Mouse (Mus musculus): Measurements from ENCODE around the gene Nlrp14. TPM values are rescaled to one million over a fixed set of nuclear protein-coding genes. Genes with fewer than 3 reads are reported as not detected.
"Not testable (repeated sequence)": the region's sequence is repeated elsewhere in the genome, so short reads cannot be mapped to it uniquely, and the experiment has no call there.

The Nlrp14 gene
- not detected for total RNA-seq (2022)

DNA sequence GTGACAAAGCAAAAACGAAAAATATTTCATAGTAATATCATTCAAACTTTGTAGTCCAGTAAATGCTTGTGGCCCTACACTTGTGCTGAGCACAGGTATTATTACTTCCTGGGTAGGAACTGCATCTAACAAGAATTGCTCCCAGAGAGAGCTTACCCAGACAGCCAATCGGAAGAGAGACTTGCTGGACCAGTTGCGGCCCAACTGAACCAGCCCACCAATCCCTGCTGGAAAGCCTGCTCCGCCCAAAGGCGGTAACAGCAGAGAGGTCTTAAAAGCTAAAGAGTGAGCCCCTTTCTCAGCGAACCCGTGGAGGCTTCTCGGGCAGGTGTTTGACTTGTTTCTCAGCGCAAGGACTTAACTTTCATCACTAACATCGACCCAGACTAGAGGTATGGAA is at the start of gene Nlrp14:
Nlrp14 (plus strand) TSS at position 301 of the 400 bp plus-strand sequence.
- DNase-seq (ENCODE audit: low spot score in 2 of 2): no peak

GRCm38 (mm10) chr7:107130983-107131382 is 35.8 kb upstream of the Nlrp14 start, which contains the start of gene Olfr715:
Gene Olfr715, minus strand, starts transcription at chr7:107131083.
- DNase-seq (ENCODE audit: low spot score in 2 of 2): not testable (repeated sequence)

GRCm38 (mm10) chr7:107138027-107138426 is 28.8 kb upstream of the Nlrp14 start, which contains the start of gene Olfr716:
Gene Olfr716, plus strand, starts transcription at chr7:107138327.
- DNase-seq (ENCODE audit: low spot score in 2 of 2): not testable (repeated sequence)

DNA sequence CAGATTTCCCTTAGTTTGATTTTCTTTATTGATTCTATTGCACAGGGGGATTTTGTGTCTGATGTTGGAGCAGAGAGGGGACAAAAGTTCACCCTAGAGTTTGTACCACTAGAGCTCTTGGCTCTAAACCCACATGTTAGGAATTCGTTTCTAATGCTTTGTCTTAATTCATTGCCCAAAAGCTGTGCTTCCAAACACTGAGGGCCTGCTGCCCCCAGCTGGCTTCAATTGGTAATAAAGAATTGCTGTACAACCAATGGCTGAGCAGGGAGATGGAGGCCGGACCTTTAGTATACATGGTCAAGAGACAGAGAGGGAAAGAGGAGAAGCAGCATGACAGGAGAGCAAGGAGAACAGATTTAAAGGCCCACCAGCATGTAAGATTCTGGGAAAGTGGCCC is 13.6 kb downstream of the Nlrp14 start:
- no peak for DNase-seq (ENCODE audit: low spot score in 2 of 2)

GRCm38 (mm10) chr7:107201817-107202216 is 35.0 kb downstream of the Nlrp14 start:
- no peak for DNase-seq (ENCODE audit: low spot score in 2 of 2)

DNA sequence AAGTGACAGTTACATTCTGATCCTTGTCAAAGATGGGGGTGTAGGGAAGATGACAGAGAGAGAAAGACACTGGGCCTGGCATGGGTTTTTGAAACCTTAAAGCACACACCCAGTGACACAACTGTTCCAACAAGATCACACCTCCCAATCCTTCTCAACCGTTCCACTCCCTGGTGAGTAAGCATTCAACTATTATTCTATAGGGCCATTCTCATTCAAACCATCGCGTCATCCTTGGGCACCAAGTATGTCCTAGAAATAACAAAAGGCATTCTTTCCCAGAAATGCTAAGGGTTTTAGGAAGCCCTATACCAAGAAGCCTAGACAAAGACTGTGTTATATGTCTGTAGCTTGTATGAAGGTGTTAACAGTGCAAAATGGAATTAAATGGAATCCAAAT is 41.1 kb downstream of the Nlrp14 start:
- no peak for DNase-seq (ENCODE audit: low spot score in 2 of 2)

DNA sequence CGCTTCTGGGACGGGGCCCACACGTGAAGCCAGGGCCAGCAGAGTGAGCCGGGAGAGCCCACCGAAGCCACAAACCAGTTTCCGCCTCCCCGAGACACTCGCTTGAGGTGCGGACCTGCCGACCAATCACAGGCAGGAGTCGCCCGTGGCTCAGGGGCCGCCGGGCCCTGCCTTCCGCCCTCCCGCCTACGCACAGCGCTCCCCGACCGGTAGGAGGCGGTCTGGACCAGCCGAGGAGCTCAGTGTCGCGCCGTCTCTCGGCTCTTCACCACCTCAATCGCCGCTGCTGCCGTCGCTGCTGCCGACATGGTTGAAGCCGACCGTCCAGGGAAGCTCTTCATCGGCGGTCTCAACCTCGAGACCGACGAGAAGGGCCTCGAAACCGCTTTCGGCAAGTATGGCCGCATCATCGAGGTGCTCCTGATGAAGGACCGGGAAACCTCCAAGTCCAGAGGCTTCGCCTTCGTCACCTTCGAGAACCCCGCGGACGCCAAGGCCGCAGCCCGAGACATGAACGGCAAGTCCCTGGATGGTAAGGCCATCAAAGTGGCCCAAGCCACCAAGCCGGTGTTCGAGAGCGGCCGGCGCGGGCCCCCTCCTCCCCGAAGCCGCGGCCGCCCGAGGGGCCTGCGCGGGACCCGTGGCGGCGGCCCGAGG is 42.5 kb downstream of the Nlrp14 start, which contains the start of gene Rbmxl2:
Rbmxl2 (plus strand) TSS at position 242 of the 657 bp plus-strand sequence.
- no peak for DNase-seq (ENCODE audit: low spot score in 2 of 2)

- no peak for DNase-seq (ENCODE audit: low spot score in 2 of 2)
Observed at GRCm38 (mm10) chr7:107210126-107210576, 43.4 kb downstream of the Nlrp14 start.

DNA sequence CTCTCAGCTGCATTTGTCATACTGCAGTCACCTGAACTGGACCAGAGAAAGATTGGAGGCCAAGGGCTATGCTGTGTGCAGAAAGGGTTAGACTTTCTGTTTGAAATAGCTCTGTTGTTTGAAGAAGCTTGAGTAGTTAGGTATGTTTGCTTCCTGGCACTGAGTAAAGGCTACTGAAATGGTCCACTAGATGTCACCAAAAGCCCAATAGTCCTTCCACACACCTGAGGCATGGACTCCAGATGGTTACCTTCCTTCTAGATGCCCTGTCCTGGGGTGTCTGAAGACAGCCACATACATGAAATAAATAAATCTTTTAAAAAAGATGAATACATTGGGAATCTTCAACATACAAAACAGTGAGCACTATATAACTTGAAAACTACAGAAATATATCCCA is 48.9 kb downstream of the Nlrp14 start:
- DNase-seq (ENCODE audit: low spot score in 2 of 2): no peak

DNA sequence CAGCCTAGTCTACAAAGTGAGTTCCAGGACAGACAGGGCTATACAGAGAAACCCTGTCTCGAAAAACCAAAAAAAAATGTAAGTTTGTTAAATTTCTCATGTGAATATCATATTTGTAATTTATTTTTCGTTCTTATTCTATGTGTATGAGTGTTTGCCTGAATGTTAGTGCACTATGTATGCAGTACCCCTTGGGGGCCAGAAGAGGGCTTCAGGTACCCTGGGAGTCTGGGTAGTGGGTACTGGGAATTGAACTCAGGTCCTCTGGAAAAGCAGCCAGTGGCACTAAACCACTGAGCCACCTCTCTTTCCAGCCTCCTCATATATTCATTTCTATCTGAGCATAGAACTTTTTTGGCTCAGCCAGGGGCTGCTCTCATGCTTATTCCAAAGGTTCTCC is 50.1 kb downstream of the Nlrp14 start:
- no peak for DNase-seq (ENCODE audit: low spot score in 2 of 2)

GRCm38 (mm10) chr7:107236854-107237253 is 70.1 kb downstream of the Nlrp14 start:
- DNase-seq (ENCODE audit: low spot score in 2 of 2): no peak

- DNase-seq (ENCODE audit: low spot score in 2 of 2): no peak
Observed at GRCm38 (mm10) chr7:107237498-107237897, 70.7 kb downstream of the Nlrp14 start.

DNA sequence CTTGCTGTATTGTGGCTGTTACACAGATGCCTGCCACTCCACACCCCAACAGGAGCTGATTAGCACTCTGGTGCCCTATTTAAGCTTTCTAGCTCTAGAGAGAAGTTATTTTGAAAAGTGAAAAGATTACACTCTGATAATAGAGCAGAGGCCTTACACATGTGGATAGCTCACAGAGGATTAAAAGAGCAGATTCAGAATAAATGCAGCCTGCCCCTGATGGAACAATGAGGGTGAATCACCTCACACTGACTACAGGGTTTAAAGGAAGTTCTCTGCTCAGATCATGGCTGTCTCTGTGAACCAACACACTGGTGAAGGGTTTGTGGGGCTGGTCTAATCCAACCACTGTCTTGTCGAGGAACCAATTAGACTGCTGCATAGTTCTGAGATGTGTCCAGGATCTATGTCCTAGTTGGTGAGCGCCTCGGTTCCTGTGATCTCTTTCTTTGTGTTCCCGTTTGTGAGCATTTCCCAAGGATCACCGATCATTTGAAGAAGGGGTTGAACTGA is 74.6 kb downstream of the Nlrp14 start:
- DNase-seq (ENCODE audit: low spot score in 2 of 2): no peak

Other genes starting within 250 kb of the Nlrp14 start
- not detected for gene Olfr709-ps1, start 234.8 kb upstream of the Nlrp14 start, total RNA-seq (2022)
- not detected for gene Olfr710, start 218.7 kb upstream of the Nlrp14 start, total RNA-seq (2022)
- gene Olfr6, start 203.1 kb upstream of the Nlrp14 start, total RNA-seq (2022): not detected
- gene Olfr711, start 191.5 kb upstream of the Nlrp14 start, total RNA-seq (2022): not detected
- not detected for gene Olfr2, start 160.9 kb upstream of the Nlrp14 start, total RNA-seq (2022)
- not detected for gene Olfr713, start 135.8 kb upstream of the Nlrp14 start, total RNA-seq (2022)
- gene Olfr714, start 96.0 kb upstream of the Nlrp14 start, total RNA-seq (2022): not detected
- gene Olfr17, start 73.8 kb upstream of the Nlrp14 start, total RNA-seq (2022): not detected
- gene Olfr715b, start 56.6 kb upstream of the Nlrp14 start, total RNA-seq (2022): not detected
- not detected for gene Olfr715, start 35.9 kb upstream of the Nlrp14 start, total RNA-seq (2022)
- not detected for gene Olfr716, start 28.7 kb upstream of the Nlrp14 start, total RNA-seq (2022)
- gene Rbmxl2, start 42.5 kb downstream of the Nlrp14 start, total RNA-seq (2022): not detected
- gene Syt9, start 203.7 kb downstream of the Nlrp14 start, total RNA-seq (2022): 1 to 10 TPM in 1 of 4 experiments, under 1 TPM in 3; 0.29 to 1.0 (median 0.46) TPM